Mouse (Mus musculus): ENCODE measurements around the gene Mlana. TPM values are rescaled to one million over a fixed set of nuclear protein-coding genes. Genes with fewer than 3 reads are reported as not detected.

The Mlana gene
- polyA plus RNA-seq, 1 experiment from 2014 or later, result not detected

DNA sequence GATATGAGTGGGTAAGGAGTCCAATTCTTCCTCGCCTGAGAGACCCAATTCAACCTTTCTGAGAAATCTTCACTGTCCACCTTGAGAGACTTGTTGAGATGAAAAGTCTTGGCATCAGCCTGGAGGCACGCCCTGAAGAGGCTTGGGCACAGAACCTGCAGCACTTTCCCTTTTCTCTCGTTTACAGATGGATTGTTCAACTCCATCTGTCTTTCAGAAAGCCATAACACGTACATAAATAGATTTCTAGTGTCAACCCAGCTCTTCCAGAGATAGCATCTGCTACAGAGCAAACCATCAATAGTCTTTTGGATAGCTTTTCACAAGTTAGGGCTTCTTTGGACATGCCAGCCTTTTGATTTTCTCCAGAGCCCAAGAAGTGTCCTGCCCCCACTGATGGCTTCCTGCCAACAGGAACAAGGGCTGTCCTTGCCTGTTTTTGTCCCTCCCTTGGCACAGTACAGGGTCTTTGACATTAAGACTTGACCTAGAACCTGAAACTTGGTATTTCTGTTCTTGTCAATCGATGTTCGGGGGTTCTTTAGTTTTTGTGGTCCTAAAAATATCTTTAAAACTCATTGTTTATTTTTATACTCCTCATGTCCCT lies 35.5 kb upstream of the Mlana start:
- no peak for DNase-seq (ENCODE audit: low spot score)
- ATAC-seq (replicated peaks; ENCODE audit: low FRiP score, low read depth), result no peak
- Histone ChIP-seq H3K4me3 (replicated peaks; ENCODE audit: low read depth, low read length) (no peak overlapping the region), H3K9ac (ENCODE audit: low read depth, low read length) (no peak overlapping the region), H3K9me3 (replicated peaks; ENCODE audit: low read length) (no peaks in the 10 kb centered on the region), H3K27ac (no peak overlapping the region), H3K4me1 (replicated peaks; ENCODE audit: insufficient read depth, low read length) (0 out of 2 replicates have a peak, but pooled peaks cover 7% of the 10 kb centered on the region), H3K36me3 (ENCODE audit: insufficient read depth, low read length) (no peaks in the 10 kb centered on the region), H3K27me3 (ENCODE audit: insufficient read depth, low read length) (no peaks in the 10 kb centered on the region), H3K4me2 (ENCODE audit: low read length) (no peak overlapping the region)
- 84% methylated on average over 6 of the region's 6 CpGs for WGBS
- no peak for TF ChIP-seq CTCF (IDR thresholded peaks at IDR 0.05; ENCODE audit: low read depth)

DNA sequence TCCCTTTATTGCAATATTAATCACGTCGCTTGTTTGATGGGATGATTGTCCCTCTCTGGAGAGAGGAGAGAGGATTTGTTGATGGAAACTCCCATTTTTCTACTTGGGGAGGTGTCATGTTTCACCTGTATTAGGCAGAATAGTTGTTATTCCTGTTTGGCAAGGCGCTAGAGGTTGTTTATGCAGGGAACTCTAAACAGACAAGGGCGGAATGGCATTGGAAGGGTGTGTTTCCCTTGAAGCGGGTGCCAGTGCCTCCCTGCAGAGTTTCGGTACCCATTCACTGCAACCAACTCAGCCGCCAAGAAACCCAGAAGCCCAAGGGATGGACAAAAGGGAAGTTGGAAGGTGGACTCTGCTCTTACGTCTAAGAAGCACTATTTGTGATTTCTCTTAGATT lies 33.8 kb upstream of the Mlana start:
- no peak for TF ChIP-seq CTCF (IDR thresholded peaks at IDR 0.05; ENCODE audit: low read depth)
- no peak overlapping the region for H3K9ac ChIP-seq (ENCODE audit: low read depth, low read length)
- 55% methylated on average over 8 of the region's 8 CpGs for WGBS
- H3K9me3 ChIP-seq (replicated peaks; ENCODE audit: low read length), result no peaks in the 10 kb centered on the region
- peak overlapping the region; percentile 25; the same call in 1 of the 2 replicates for H3K27ac ChIP-seq
- H3K27me3 ChIP-seq (ENCODE audit: insufficient read depth, low read length), result no peaks in the 10 kb centered on the region
- no peaks in the 10 kb centered on the region for H3K36me3 ChIP-seq (ENCODE audit: insufficient read depth, low read length)
- DNase-seq (ENCODE audit: low spot score) (peak; percentile 27), ATAC-seq (replicated peaks; ENCODE audit: low FRiP score, low read depth) (no peak)
- no peak overlapping the region for H3K4me2 ChIP-seq (ENCODE audit: low read length)
- no peak overlapping the region for H3K4me3 ChIP-seq (replicated peaks; ENCODE audit: low read depth, low read length)
- 0 out of 2 replicates have a peak, but pooled peaks cover 8% of the 10 kb centered on the region for H3K4me1 ChIP-seq (replicated peaks; ENCODE audit: insufficient read depth, low read length)

DNA sequence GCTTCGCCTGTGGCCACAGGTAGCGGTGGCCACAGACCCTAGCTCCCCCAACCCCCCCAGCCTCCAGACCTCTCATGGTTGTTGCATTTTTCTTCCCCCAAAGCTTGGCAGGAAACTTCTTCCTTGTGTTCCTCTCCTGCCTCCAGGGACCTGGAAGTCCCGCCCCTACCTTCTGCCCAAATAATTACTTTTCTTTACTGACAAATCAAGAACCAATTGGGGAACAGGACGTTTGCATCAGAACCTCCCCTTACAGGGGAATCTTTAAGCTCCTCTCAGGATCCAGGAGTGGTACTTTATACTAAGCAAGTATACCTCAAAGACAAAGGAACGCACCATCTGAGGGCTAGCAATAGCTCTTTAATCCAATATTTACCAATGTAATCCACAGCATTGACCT lies 32.7 kb upstream of the Mlana start:
- H3K27me3 ChIP-seq (ENCODE audit: insufficient read depth, low read length), result no peaks in the 10 kb centered on the region
- no peaks in the 10 kb centered on the region for H3K9me3 ChIP-seq (replicated peaks; ENCODE audit: low read length)
- 83% methylated on average over 5 of the region's 5 CpGs for WGBS
- no peaks in the 10 kb centered on the region for H3K36me3 ChIP-seq (ENCODE audit: insufficient read depth, low read length)
- H3K4me1 ChIP-seq (replicated peaks; ENCODE audit: insufficient read depth, low read length), result 0 out of 2 replicates have a peak, but pooled peaks cover 8% of the 10 kb centered on the region
- no peak overlapping the region for H3K4me2 ChIP-seq (ENCODE audit: low read length)
- no peak overlapping the region for H3K4me3 ChIP-seq (replicated peaks; ENCODE audit: low read depth, low read length)
- DNase-seq (ENCODE audit: low spot score) (no peak), ATAC-seq (replicated peaks; ENCODE audit: low FRiP score, low read depth) (no peak)
- H3K27ac ChIP-seq, result no peak overlapping the region
- no peak for TF ChIP-seq CTCF (IDR thresholded peaks at IDR 0.05; ENCODE audit: low read depth)
- no peak overlapping the region for H3K9ac ChIP-seq (ENCODE audit: low read depth, low read length)

DNA sequence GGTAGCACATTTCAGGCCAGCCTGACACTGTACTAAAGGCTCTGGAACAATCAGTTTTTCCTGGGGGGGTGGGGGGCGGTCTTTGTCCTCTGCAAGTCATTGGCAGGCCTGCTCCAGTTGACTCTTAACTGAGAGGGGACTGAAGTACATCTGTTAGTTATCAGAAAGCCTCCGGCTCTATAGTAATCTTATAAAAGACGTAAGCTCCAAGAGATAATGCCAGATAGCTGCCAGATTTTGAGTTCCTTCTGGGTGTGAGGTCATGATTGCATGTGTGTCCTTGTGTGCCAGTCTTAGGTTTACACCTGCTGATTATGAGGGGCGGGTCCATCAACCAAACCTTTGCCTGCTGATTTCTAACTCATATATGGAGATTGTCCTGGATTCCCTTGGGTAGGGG lies 31.5 kb upstream of the Mlana start:
- no peak for DNase-seq (ENCODE audit: low spot score)
- no peak overlapping the region for H3K27ac ChIP-seq
- no peak for TF ChIP-seq CTCF (IDR thresholded peaks at IDR 0.05; ENCODE audit: low read depth)
- H3K36me3 ChIP-seq (ENCODE audit: insufficient read depth, low read length), result no peaks in the 10 kb centered on the region
- ATAC-seq (replicated peaks; ENCODE audit: low FRiP score, low read depth), result no peak
- H3K4me3 ChIP-seq (replicated peaks; ENCODE audit: low read depth, low read length), result no peak overlapping the region
- H3K9ac ChIP-seq (ENCODE audit: low read depth, low read length), result no peak overlapping the region
- no peak overlapping the region for H3K4me2 ChIP-seq (ENCODE audit: low read length)
- H3K4me1 ChIP-seq (replicated peaks; ENCODE audit: insufficient read depth, low read length), result 0 out of 2 replicates have a peak, but pooled peaks cover 8% of the 10 kb centered on the region
- H3K9me3 ChIP-seq (replicated peaks; ENCODE audit: low read length), result no peaks in the 10 kb centered on the region
- 85% methylated on average over 4 of the region's 4 CpGs for WGBS
- no peaks in the 10 kb centered on the region for H3K27me3 ChIP-seq (ENCODE audit: insufficient read depth, low read length)

DNA sequence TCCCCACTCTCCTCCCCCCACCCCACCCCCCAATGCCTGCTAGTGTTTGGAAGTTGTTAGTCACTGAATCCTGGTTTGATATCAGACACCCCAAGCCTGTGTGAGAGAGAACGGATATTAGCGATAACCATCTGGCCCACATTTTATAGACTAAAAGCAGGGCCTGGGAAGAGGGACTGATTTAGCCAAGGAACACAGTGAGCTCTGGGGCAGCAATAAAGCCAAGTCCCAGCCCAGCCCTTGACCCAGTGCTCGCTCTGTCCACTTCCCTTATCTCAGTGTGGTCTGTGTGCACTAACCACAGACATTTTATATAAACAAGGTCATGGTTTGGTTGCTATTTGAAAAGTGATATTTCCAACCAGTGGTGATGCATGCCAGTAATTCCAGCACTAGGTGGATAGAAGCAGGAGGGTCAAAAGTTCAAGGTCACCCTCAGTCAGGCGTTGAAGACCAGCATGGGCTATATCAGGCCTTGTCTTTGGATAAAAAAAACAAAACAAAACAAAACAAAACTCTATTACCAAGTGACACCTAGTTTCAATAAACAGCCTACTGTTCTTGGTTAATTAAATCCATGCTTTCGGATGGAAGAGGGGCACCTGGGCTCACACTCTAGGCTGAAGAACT lies 30.5 kb upstream of the Mlana start:
- Histone ChIP-seq H3K4me2 (ENCODE audit: low read length) (no peak overlapping the region), H3K27ac (peak overlapping the region; percentile 20; the same call in 1 of the 2 replicates), H3K36me3 (ENCODE audit: insufficient read depth, low read length) (no peaks in the 10 kb centered on the region), H3K9me3 (replicated peaks; ENCODE audit: low read length) (no peaks in the 10 kb centered on the region), H3K27me3 (ENCODE audit: insufficient read depth, low read length) (no peaks in the 10 kb centered on the region), H3K4me3 (replicated peaks; ENCODE audit: low read depth, low read length) (no peak overlapping the region), H3K4me1 (replicated peaks; ENCODE audit: insufficient read depth, low read length) (0 out of 2 replicates have a peak, but pooled peaks cover 8% of the 10 kb centered on the region), H3K9ac (ENCODE audit: low read depth, low read length) (no peak overlapping the region)
- DNase-seq (ENCODE audit: low spot score), result peak; percentile 75
- TF ChIP-seq CTCF (IDR thresholded peaks at IDR 0.05; ENCODE audit: low read depth), result no peak
- WGBS, result 27% methylated on average over 5 of the region's 5 CpGs
- ATAC-seq (replicated peaks; ENCODE audit: low FRiP score, low read depth), result peak; percentile 79; the same call in 1 of the 2 replicates

DNA sequence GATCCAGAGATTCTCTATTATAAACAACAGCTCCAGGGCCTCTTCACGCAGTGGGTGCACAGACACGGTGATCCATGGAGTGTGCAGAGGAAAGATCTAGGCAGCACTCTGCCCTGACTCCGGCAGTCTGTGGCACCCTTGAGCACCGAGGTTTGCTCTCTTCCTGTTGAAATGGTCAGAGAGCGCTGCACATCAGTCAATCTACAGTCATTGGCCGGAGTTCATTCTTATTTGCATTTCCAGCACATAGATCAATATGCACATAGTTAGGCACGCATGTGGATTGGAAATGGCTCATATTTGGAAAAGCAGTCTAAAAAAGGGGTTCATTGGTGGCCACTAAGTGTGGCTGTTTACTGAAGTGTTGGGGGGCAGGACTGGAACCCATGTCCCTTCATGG lies 29.5 kb upstream of the Mlana start:
- TF ChIP-seq CTCF (IDR thresholded peaks at IDR 0.05; ENCODE audit: low read depth), result no peak
- Histone ChIP-seq H3K4me2 (ENCODE audit: low read length) (no peak overlapping the region), H3K27me3 (ENCODE audit: insufficient read depth, low read length) (no peaks in the 10 kb centered on the region), H3K9ac (ENCODE audit: low read depth, low read length) (no peak overlapping the region), H3K27ac (no peak overlapping the region), H3K4me1 (replicated peaks; ENCODE audit: insufficient read depth, low read length) (0 out of 2 replicates have a peak, but pooled peaks cover 8% of the 10 kb centered on the region), H3K9me3 (replicated peaks; ENCODE audit: low read length) (no peaks in the 10 kb centered on the region), H3K4me3 (replicated peaks; ENCODE audit: low read depth, low read length) (no peak overlapping the region), H3K36me3 (ENCODE audit: insufficient read depth, low read length) (no peaks in the 10 kb centered on the region)
- ATAC-seq (replicated peaks; ENCODE audit: low FRiP score, low read depth) (no peak), DNase-seq (ENCODE audit: low spot score) (no peak)
- 83% methylated on average over 7 of the region's 7 CpGs for WGBS
